Mouse (Mus musculus) small intestine, adult 2 months (tissue): Measurements from ENCODE around the gene Hdgfl2.

ENCODE experiments used
- CTCF ChIP-seq: fragments of 200-500 bp; IDR thresholded peaks from 2 replicates; pipeline ENCODE4 v1.5.1; 2012; ENCODE audit warnings: low read depth, mild to moderate bottlenecking, control low read depth, inconsistent platforms, low read length, moderate library complexity, mixed read lengths; ENCODE audit not compliant: insufficient replicate concordance, insufficient read length; ENCODE audit errors: extremely low read depth
- POLR2A ChIP-seq: fragments of 200-500 bp; IDR thresholded peaks from 2 replicates; pipeline ENCODE4 v1.6.1; 2012; ENCODE audit warnings: low read depth, mild to moderate bottlenecking, control low read depth, inconsistent platforms, low read length, moderate library complexity

GRCm38 (mm10) chr17:56036901-56037287 is 42.5 kb upstream of the Hdgfl2 start:
- TF ChIP-seq CTCF (no peak), POLR2A (no peak)
